Mouse (Mus musculus) activated CD4-positive, CD25-positive, alpha-beta regulatory T cell, adult 4 months (primary cell): ENCODE measurements at regions not wholly inside any gene's neighbourhood (a gene's known extent, or its start where the extent isn't known, plus 50 kb on each side); places are given as distances from the start of the nearest gene placed in this dataset.

Source experiments
- ATAC-seq: one replicate; pipeline ENCODE4 v1.8.0; 2017

DNA sequence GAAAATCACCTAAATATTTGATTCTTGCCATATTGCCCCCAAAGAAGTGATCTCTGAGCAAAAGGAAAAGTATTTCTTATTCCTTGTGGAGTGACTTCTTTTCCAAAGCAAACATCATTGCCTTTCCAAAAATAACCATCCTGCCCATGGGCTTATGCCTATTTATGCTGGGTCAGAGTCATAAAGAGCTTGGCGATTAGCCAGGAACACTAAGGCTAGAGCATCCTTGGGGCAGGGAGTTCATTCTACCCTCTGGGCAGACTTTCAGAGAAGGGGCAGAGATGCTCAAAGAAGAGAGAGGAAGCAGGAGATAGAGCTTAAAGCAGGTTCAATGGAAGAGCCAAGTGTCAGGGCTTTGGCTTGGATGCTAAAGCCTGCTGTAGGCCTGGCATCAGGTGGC is 203.1 kb upstream of the Gmds start:
- no peak for ATAC-seq

DNA sequence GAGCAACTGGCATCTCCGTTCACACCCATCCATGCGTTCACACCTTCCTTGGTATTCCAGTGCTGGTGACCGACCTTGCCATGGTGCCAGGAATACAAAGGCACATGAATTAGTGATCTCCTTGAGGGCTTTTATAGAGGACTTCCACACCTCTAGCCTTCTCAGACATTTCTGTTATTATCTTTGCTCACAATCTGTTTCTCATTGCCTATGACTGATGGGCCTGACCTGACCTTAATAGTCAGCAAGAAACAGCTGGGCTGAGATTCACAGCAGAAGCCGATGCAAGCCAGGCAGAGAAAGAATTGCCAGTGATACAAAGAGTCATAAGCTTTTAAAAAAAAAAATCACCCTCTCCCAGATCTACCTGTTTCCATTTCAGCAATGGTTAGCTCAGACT is 197.7 kb upstream of the Gmds start:
- ATAC-seq = no peak

DNA sequence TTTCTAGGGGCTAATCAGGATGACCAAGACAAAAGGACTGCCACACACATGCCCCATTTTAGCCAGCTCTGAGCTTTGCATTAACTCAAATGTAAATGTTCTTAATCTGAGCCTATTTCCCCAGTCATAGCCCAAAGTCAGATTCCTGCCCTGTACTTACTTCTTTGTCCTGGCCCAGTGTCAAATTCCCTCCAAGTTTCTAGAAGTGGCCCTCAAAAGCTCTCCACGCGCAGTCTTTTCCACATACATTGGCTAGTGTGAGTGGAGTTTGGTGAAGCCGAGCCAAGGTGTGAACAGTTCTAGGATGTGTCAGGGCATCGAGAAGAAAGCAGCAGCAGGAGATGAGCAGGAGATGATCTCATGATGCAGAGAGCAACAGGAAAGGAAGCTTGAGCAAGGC is 197.1 kb upstream of the Gmds start:
- no peak for ATAC-seq

DNA sequence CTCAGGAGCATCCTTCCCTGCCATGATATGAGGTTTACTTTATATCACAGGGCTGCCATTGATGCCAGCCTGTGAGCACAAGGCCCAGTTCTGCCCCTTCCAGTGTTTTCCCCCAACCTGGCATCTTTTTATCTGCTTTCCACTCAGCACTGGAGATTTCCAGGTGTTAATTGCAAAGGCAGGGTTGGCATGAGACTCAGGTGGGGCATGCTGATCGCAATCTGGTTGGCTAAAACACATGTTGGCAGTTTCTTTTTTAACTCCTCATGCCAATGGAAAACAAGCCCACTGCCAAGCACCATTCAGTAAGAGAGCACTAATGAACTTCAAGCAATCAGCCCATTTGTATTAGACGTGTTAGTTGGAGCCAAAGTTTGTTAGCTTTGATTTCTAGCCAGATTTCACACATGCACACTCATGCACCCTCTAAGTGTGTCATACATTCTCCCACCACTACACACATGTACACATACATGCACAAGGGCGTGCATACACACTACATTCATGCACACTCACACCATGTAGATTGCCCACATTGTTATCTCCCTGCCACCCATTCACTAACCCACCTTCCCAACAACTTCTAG is 192.5 kb upstream of the Gmds start:
- no peak for ATAC-seq

DNA sequence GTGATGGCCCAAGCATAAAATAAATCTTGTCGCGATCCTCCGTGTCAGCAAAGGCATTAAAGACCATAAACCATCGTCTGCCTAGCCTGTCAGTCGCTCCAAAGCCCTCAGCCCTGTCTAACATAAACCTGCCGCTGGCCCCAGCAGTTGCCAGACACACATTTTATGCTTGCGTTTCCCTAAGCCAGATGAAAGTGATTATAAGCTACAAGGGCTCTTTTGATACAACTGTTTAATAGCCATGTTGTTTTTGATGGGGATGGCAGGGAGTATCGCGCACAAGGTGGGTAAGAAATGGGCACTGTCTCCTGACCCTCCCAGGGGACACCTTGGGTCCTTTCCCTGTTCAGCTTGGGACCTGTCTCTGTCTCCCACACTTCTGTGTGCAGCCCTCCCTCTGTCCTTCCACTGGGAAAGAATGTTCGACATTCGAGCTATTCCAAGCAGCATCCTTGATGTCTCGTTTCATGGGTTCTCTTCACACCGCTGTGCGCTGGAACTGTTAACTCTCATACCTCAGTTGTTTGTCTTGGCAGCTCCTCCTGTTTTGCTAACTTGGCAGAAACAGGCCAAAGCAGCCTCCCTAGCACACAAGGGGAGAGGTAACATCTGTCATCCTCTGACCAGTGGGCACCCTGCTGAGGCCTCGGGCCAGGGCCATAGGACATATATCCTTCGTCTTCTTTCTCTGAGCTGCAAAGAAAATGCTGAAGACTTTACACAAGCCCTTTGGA is 180.2 kb upstream of the Gmds start:
- no peak for ATAC-seq

DNA sequence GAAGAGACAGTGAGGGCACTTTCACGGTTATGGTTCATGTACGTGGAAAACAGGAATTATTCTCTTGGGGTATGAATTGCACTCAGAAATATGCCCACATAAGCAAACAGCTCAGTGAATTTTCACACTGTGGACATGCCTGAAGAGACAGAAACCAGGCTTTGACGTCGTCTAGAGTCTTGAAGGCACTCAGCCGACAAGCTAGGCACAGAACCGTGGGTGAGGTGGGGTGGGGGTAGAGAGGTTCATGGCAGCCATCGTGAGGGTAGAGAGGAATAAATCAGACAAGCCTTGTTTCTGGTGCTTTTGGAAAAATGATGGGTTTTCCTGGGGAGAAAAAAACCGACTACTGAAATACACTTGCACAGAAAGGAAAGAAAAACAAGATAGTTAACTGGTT is 179.0 kb upstream of the Gmds start:
- no peak for ATAC-seq

DNA sequence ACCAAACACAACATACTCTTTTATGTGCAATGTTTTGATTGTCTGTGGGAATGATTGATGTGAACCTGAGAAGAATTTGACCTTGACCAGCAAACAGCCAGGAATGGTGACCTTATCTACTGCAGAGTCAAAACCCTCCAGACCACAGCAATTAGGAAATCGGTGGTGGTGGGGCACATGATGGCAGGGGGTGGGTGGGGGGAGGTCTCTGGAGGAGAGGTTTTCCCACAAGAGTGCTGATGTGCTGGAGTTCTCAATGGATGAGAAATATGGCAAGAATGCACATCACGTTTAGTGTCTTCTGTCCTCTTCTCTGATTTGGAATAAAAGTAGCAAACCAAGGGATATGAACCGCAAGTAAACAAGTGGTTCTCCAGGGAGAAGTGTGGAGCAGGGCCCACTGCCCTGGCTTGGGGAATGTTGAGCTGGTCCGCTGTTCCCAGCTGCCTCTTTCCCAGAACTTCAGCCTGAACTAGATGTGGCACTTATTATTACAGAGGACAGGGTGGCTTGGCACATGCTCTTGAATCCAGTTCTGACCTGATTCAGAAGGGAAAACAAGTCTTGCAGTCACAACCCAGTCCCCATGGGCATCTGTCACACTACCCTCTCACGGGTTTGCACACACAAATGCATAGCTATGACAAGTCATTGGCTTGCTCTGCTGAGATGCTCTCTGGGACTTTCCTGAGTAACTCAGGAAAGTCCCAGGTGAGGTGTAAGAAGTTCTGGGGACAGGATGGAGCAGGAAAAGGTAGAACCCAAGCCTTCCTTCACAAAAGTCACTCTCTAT is 170.9 kb upstream of the Gmds start:
- no peak for ATAC-seq

DNA sequence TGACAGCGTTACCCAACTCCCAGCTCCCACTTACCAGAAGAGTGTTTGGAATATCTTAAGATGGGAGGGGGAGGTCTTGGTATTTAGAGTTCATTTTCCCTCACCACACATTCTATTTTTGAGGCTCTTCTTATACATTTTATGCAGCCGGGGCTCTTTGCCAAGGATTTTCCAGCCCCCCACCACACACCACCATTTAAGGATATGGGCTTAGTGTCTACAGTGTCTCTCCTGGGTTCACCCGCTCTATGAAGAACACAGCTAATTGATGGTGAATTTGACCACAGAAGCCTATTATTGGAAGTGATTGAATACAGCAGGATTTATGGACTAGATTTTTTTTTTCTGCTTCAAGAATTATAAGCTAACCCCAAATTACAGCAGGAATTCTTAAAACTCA is 169.9 kb upstream of the Gmds start:
- no peak for ATAC-seq

DNA sequence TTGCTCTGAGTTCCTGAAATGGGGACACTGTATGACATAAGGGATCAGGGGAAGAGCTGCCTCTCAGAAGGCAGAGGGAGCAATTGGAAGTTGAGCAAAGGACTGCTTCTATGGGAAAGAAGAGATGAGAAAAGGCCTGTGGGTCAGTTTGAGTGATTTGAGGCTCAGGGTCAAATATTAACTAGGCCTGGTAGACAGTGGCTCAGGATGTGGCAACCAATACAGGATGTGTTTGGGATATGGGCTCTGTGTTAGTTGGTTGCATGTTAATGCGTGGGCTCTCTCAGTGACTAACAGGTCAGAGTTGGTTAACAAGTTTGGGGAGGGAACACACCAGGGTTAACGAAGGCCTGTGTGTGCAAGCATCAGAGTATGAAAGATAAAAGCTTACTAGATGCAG is 169.3 kb upstream of the Gmds start:
- no peak for ATAC-seq

DNA sequence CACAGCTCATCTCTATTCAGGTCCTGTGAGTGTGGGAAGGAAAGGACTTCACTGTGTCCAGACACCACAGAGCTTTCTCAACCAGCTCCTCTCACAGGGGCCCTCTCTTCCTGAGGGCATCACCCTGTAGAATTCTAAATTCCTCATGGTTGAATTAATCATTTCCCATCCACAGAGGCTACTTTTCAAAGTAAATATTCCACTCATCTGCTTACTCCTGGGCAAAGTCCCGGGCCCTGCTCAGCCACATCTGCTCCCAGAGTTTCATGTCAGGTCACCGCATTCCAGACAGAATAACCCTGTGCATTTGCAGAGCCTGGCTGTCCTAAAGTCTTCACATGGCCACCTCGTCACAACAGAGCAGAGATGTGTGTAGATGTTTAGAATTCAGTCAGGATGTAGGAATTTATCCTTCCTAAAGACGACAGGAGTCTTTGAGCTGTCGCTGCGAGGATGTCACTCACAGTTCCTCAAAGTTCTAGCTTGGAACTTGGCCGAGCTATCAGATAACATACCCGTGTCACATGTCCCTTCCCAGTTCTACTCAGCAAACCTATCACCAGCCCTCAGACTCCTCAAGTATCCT is 159.8 kb upstream of the Gmds start:
- ATAC-seq = no peak

DNA sequence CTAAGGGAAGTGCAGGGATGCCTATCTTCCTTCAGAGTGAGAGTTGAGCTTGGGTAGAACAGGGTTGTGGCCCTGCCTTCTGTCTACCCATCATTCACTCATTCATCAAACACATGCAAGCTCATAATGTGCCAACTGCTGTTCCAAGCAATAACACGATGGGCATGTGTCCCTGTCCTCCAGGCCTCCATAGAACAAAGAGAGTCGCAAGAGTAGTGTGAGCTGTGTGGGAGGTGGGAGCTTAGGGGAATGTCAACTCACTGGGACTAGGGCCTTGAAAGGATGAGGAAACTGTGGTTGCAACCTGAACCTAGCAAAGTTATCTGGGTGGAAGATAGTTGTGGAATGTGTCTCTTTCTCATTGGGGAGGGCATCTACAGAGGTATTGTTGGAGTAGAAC is 157.7 kb upstream of the Gmds start:
- no peak for ATAC-seq

DNA sequence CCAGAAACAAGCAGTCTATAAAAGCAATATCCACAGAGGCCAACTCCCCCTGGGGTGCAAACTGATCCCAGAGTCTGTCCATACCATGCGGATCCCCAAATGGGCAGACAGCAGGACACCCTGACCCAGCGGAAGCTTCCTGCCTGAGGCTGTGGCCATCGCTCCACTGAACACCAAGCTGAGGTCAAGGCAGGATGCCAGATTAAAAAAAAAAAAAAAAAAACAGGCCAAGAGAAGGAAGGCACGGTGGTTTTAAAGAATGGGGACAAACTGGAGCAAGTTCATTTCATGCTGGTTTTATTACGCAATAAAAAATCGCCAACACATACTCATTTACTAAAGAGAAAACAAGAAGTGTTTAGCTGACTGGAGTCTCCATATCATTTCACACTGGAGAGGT is 156.5 kb upstream of the Gmds start:
- no peak for ATAC-seq

DNA sequence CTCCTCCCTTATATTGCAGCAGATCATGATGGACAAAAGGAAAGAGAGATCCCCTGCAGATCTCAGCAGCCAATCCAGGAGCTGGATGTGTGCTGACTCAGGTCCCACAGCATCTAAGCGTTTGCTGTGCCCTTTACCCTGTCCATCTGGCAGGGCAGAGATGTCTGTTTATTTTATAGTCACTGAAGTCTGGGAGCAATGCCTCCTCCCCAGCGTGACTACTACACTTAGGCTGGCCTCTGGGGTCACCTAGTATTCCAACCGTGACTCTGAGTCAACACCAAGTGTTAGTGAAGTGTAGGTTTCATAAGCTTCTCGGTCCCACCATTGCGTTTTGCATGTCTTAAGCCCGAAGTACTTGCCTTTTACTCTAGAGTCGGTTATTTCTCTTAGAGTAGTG is 155.3 kb upstream of the Gmds start:
- ATAC-seq = no peak

DNA sequence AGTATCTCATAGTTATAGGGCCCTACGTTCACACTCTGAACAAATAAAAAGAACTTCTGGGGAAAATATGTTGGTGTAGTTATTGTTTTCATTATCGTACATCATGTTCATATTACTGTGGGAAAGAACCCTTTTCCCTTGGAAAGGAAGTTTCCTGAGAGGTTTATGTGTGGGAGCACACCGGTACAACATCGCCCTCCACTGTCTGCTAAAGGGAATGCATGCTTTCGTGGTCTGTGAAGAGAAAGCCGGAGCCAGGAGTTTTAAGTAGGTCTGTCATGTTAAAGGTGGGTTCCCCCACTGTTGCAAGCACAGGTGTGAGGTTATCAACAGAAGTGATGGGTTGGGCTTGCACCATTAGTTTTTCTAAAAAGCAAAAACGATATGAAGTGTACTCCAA is 154.8 kb upstream of the Gmds start:
- no peak for ATAC-seq

DNA sequence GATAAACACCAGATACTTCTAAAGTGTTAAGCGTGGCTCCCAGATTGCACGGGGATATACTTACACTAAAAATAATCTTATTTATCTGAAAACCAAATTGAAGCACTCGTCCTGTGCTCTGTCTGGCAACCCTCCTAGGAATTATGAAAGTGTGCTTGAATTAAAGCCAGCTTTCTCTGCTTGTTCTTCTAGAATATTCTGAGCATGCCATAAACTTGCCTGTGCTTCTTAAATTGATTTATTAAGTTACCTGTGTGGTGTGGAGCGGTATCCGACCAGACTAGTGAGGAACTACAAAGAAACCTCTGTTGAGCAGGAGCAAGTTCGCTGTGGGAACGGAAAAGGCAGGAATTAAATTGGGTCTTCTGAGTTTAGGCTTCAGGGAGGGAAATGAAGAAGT is 154.0 kb upstream of the Gmds start:
- ATAC-seq = no peak

DNA sequence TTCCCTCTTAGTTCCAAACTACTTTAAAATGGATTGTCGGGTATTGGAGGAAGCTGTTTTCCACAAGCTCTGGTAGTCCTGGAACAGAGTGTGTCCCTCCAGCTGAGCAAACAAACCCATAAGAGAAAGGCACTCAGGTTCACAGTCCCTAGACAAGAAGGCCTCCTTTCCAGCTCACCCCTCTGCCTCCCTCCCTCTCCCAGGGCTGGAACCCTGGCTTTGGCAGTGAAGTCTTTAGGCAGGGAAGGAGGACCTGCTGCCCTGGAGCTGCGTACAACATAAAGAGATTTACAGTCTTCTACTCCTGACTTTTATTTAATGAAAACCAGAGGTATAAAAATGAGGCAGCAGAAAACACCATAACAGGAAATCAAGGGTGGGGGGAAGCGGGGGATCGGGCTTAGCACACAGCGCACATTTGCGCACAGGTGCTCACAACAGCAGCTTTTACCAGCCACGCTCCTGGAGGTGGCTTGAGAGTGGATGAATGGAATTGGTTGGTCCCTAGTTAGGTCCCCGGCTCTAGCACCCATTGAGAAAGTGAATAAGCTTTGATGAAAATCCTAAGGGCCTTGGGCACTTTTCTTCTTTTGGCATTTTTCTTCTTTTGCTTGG is 143.0 kb upstream of the Gmds start:
- ATAC-seq = no peak

DNA sequence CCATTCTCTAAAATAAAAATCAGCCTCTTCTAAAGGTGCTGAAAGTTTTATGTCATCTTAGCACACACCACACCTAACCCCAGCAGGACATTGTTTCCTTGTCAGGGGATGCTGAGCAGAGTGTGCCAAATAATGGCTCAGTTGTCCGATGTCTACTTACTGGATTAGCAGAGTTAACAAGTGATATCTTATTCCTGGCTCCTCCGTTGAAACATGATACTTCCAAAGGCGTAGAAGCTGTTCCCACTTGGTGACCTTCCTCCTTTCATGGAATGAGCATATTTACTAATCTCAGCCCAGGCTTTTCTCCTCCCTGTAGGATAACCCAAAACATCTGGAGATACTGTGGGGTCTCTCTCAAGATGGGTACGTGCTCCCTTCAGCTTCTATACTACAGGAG is 141.5 kb upstream of the Gmds start:
- no peak for ATAC-seq

DNA sequence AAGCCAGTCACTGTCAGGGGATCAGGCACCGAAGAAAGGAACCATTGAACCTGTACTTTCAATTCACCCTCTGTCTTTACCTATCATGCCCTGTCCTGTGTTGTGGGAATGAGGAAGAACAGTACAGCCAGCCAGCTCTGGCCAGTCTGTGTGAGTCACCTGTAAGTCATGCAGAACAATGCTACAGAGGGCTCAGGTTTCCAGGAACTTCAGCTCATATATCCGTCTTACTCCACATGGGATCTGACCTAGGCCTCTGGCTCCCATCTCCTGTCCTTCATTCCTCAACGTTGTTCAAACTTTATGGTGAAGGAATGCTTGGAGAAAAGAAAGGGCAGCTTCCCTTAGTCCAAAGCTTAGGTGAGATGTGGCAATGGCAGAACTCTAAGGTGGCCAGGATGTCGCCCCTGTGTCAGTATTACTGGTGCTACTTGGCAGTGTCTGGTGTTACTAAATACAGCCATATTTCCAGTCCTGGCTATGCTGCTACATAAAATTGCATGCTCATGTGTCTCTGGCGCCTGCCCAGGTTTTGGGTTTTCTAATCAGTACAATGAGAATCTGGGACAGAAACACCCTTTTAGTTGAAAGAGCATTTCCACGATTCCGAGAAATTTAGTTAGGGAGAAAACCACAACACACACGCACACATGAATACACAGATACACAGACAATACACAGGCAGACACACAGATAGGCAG is 140.7 kb upstream of the Gmds start:
- ATAC-seq = no peak

DNA sequence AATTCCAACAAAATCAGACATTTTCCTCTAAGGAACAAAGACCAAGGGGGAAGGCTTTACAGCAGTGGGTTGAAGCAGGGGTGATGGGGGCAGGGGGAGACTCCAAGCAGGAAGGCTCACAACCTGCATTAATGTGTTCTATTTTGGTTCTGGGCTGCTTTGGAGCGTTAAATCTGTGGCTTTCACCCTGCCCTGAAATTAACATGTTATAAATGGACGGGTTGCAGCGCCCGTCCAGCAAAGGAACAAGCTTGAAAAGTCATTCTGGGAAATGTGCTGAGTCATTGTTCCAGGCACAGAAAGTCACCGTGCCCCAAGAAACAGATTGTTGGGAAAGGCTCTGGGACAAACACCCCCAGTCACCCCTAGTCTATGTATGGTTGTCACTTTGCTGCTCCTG is 127.2 kb upstream of the Gmds start:
- no peak for ATAC-seq

DNA sequence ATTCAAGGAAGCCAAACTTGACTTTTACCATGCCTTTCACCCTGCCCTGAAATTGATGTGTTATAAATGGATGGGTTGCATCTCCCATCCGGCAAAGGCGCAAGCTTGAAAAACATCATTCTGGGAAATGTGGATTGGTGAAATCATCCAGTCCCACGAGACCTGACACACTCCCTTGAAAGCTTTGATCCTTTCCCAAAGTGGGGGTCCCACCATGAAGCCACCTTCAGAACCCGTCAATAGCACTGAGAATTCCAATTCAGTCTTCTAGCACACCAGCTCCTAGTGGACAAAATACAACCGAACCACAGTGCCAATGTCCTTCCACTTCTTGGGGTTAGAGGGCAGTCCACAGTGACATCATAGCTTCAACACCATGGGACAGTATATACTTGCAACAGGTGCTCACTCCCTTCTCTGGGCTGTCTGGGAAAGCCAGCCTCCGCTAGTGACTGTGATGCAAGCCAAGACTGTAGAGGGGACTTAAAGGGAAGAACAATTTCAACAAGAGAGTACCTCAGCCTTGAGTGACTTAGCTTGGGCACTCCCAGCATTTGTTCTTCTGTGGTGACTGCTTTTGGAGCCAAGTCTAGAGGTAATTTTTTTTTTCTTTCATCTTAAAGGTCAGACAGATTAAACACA is 126.6 kb upstream of the Gmds start:
- ATAC-seq = no peak

DNA sequence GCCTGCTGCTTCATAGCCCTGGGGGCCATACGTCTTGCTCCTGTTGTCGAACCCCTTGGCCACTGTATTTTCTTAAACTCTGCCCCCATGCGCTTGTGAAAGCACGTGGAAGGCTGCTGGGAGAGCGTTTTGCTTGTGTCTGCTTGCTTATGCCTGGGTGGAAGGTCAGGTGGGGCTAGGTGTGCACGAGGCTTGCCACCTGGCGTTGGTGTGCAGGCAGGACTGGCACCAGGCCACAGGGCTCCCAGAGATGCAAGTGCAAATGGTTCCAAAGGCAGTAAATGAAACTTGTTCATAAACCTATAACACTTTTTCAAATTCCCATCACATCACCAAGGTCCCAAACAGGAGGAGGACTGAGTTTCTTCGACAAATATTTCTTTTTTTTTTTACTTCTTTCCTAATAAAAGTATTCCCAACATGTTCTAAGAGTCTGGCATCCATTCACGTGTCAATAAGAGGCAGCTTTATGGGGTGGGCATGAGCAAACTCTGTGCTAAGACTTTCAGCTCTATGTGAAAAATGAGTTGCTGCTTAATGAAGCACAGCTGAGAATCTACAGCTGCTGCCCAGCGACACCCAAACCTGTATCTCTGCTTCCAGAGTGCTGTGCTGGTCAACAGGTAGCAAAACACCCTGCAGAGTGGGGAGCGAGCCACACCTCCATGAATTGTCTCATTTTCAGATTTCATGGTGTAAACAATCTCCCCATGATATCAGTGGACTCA is 116.0 kb upstream of the Gmds start:
- no peak for ATAC-seq
